Mouse (Mus musculus) CH12.LX (cell line): ENCODE measurements at regions not wholly inside any gene's neighbourhood (a gene's known extent, or its start where the extent isn't known, plus 50 kb on each side); places are given as distances from the start of the nearest gene placed in this dataset.

Experiments
- DNase-seq: peaks from one replicate; pipeline ENCODE4 v3.0.0-alpha.2; 2013; ENCODE audit errors: extremely low read depth
- H3K27ac ChIP-seq: 2 replicates; pipeline ENCODE4 v1.5.1; 2012; ENCODE audit warnings: low read depth, mild to moderate bottlenecking, control low read depth, moderate library complexity; ENCODE audit not compliant: insufficient read depth
- H3K27me3 ChIP-seq: replicated peaks from 2 replicates; pipeline ENCODE3; 2012; ENCODE audit warnings: inconsistent platforms
- H3K36me3 ChIP-seq, 2 experiments: replicated peaks in 1 of 2; 2 replicates each; pipeline versions ENCODE3 to v1.6.1; 2012; ENCODE audit warnings: inconsistent platforms in 1 of 2, low read length in 1 of 2, mild to moderate bottlenecking in 1 of 2, mixed read lengths in 1 of 2, moderate library complexity in 1 of 2; ENCODE audit not compliant: control insufficient read depth in 1 of 2, insufficient read depth in 1 of 2
- H3K4me1 ChIP-seq, 2 experiments: 2 replicates each; pipeline ENCODE4 v1.6.1; 2012; ENCODE audit warnings: inconsistent platforms in 1 of 2, moderate library complexity in 1 of 2; ENCODE audit not compliant: insufficient read depth in 2 of 2, control insufficient read depth in 1 of 2
- H3K4me2 ChIP-seq: 2 replicates; pipeline ENCODE4 v1.6.1; 2012; ENCODE audit warnings: low read depth, mild to moderate bottlenecking, control low read depth; ENCODE audit not compliant: poor library complexity, insufficient read depth, severe bottlenecking
- H3K4me3 ChIP-seq, 3 experiments: fragments of 150-350 bp in 1 of 3; sonication (generic) in 1 of 3; replicated peaks in 1 of 3; 2 replicates each; pipeline versions ENCODE3 to v1.5.1; 2011 to 2012; ENCODE audit warnings: low read depth in 2 of 3, low read length in 2 of 3, mild to moderate bottlenecking in 2 of 3, moderate library complexity in 2 of 3, control low read depth in 1 of 3, improper control_type of control experiment in 1 of 3, inconsistent platforms in 1 of 3, mixed read lengths in 1 of 3; ENCODE audit not compliant: poor library complexity in 1 of 3
- H3K79me2 ChIP-seq: replicated peaks from 2 replicates; pipeline ENCODE4 v1.6.1; 2012; ENCODE audit warnings: mild to moderate bottlenecking, moderate library complexity; ENCODE audit not compliant: control insufficient read depth, poor library complexity, insufficient read depth, severe bottlenecking; ENCODE audit errors: extremely low read depth
- H3K9ac ChIP-seq: 2 replicates; pipeline ENCODE4 v1.6.1; 2012; ENCODE audit warnings: low read depth, mild to moderate bottlenecking, control low read depth, moderate library complexity; ENCODE audit not compliant: insufficient read depth
- H3K9me3 ChIP-seq: replicated peaks from 2 replicates; pipeline ENCODE3; 2012; ENCODE audit warnings: low read length, inconsistent platforms, mixed read lengths
- BHLHE40 ChIP-seq: IDR thresholded peaks from 2 replicates; pipeline ENCODE4 v1.6.1; 2011; ENCODE audit warnings: mild to moderate bottlenecking, low read depth, low read length, improper control_type of control experiment
- ETS1 ChIP-seq: conservative IDR thresholded peaks from 2 replicates; pipeline ENCODE4 v1.6.1; 2012; ENCODE audit warnings: low read depth, mild to moderate bottlenecking, inconsistent platforms, low read length, improper control_type of control experiment, moderate library complexity
- HCFC1 ChIP-seq: IDR thresholded peaks from 2 replicates; pipeline ENCODE4 v1.6.1; 2012; ENCODE audit warnings: low read depth, mild to moderate bottlenecking, inconsistent platforms, low read length, improper control_type of control experiment
- JUN ChIP-seq: IDR thresholded peaks from 2 replicates; pipeline ENCODE4 v1.6.1; 2011; ENCODE audit warnings: low read depth, mild to moderate bottlenecking, low read length, improper control_type of control experiment, moderate library complexity; ENCODE audit not compliant: insufficient read depth
- MAZ ChIP-seq: IDR thresholded peaks from 2 replicates; pipeline ENCODE4 v1.6.1; 2012; ENCODE audit warnings: low read depth, mild to moderate bottlenecking, inconsistent platforms, low read length, improper control_type of control experiment, moderate library complexity
- MYC ChIP-seq: IDR thresholded peaks from 2 replicates; pipeline ENCODE4 v1.6.1; 2011; ENCODE audit warnings: low read depth, mild to moderate bottlenecking, improper control_type of control experiment, low read length
- NRF1 ChIP-seq: IDR thresholded peaks from 2 replicates; pipeline ENCODE4 v1.6.1; 2014; ENCODE audit warnings: low read depth, mild to moderate bottlenecking, inconsistent platforms, low read length, improper control_type of control experiment, moderate library complexity
- POLR2AphosphoS2 ChIP-seq: IDR thresholded peaks from 2 replicates; pipeline ENCODE4 v1.6.1; 2011; ENCODE audit warnings: low read depth, low read length, improper control_type of control experiment
- USF1 ChIP-seq: IDR thresholded peaks from 2 replicates; pipeline ENCODE4 v1.6.1; 2014; ENCODE audit warnings: low read depth, mild to moderate bottlenecking, inconsistent platforms, low read length, improper control_type of control experiment
- USF2 ChIP-seq: conservative IDR thresholded peaks from 2 replicates; pipeline ENCODE4 v1.6.1; 2011; ENCODE audit warnings: low read depth, low read length, improper control_type of control experiment
- dilution Hi-C: fragments of 300-500 bp; cut with MboI; formaldehyde crosslinking; loops from 2 replicates; pipeline ENCODE4 v1.14.3; 2020; ENCODE audit warnings: low sequenced_read_pairs; ENCODE audit not compliant: extremely low pct_unique_long_range_greater_than_20kb, extremely low pct_ligation_motif_present
- in situ Hi-C: fragments of 300-500 bp; cut with MboI; formaldehyde crosslinking; loops from 3 replicates; pipeline ENCODE4 v1.14.3; 2019; ENCODE audit warnings: low sequenced_read_pairs, low pct_ligation_motif_present, low pct_unique_long_range_greater_than_20kb, mixed read lengths

GRCm38 (mm10) chr10:99482009-99482408, 219.0 kb downstream of the Dusp6 start:
- no peak for DNase-seq
- in situ Hi-C loops = no loop called here
- Histone ChIP-seq H3K79me2 (no peaks in the 10 kb centered on the region), H3K36me3 (no peaks in the 10 kb centered on the region), H3K27me3 (no peaks in the 10 kb centered on the region), H3K9ac (no peak overlapping the region), H3K9me3 (no peaks in the 10 kb centered on the region), H3K4me2 (no peak overlapping the region), H3K4me1 (no peaks in the 10 kb centered on the region), H3K27ac (no peak overlapping the region), H3K4me3 (no peak overlapping the region)
- TF ChIP-seq POLR2AphosphoS2 (no peak), HCFC1 (no peak)
- dilution Hi-C loops = no loop called here

GRCm38 (mm10) chr10:99488195-99489080, 225.4 kb downstream of the Dusp6 start:
- dilution Hi-C loops = no loop called here
- TF ChIP-seq POLR2AphosphoS2 (no peak), MYC (no peak), ETS1 (no peak), USF1 (no peak), USF2 (no peak), JUN (no peak), BHLHE40 (no peak), NRF1 (no peak)

GRCm38 (mm10) chr10:99511514-99512237, 247.8 kb downstream of the Csl start:
- no peaks in the 10 kb centered on the region for H3K27me3 ChIP-seq
- no peak overlapping the region for H3K4me2 ChIP-seq
- TF ChIP-seq MAZ (no peak), POLR2AphosphoS2 (no peak)
- TF ChIP-seq, all 38 proteins: peak for 0
- Histone ChIP-seq H3K36me3 (no peaks in the 10 kb centered on the region), H3K9me3 (no peaks in the 10 kb centered on the region), H3K4me1 (no peaks in the 10 kb centered on the region), H3K27ac (no peak overlapping the region), H3K9ac (no peak overlapping the region), H3K4me3 (no peak overlapping the region), H3K79me2 (no peaks in the 10 kb centered on the region)
- dilution Hi-C loops = no loop called here
- DNase-seq = no peak
- in situ Hi-C loops = no loop called here

More at GRCm38 (mm10) chr10:99488195-99489080, 225.4 kb downstream of the Dusp6 start:
- no peak for DNase-seq
- no peaks in the 10 kb centered on the region for H3K9me3 ChIP-seq
- no peaks in the 10 kb centered on the region for H3K79me2 ChIP-seq
- H3K36me3 ChIP-seq = no peaks in the 10 kb centered on the region
- no peak overlapping the region for H3K4me3 ChIP-seq
- no peak overlapping the region for H3K9ac ChIP-seq
- H3K27ac ChIP-seq = no peak overlapping the region
- no peak overlapping the region for H3K4me2 ChIP-seq
- in situ Hi-C loops = no loop called here
- no peaks in the 10 kb centered on the region for H3K4me1 ChIP-seq
- H3K27me3 ChIP-seq = no peaks in the 10 kb centered on the region
